Mouse (Mus musculus): Measurements from ENCODE around the gene Pam16. TPM values are rescaled to one million over a fixed set of nuclear protein-coding genes. Genes with fewer than 3 reads are reported as not detected.
A peak's percentile ranks its signal among the peaks of the same experiment; 100 is the strongest.

Gene Pam16
- polyA plus RNA-seq, 1 experiment from 2014 or later, result 91.4 TPM

DNA sequence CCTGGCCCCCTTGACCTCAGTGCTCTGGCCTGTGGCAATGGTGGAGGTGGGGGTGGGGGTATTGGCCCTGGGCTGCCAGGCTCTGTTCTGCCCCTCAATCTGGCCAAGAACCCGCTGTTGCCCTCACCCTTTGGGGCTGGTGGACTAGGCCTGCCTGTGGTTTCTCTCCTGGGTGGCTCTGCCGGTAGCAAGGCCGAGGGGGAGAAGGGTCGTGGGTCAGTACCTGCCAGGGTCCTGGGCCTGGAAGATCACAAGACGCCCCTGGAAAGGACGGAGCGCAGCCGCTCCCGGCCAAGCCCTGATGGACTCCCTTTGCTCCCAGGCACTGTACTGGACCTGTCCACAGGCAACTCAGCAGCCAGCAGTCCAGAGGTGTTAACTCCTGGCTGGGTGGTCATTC lies 11.1 kb downstream of the Pam16 start:
- H3K27me3 ChIP-seq (ENCODE audit: control insufficient read depth, insufficient read depth, low read length), result no peaks in the 10 kb centered on the region
- WGBS, result 89% methylated on average over 9 of the region's 9 CpGs
- no peaks in the 10 kb centered on the region for H3K4me1 ChIP-seq (replicated peaks; ENCODE audit: control insufficient read depth, insufficient read depth, low read length)
- no peaks in the 10 kb centered on the region for H3K9me3 ChIP-seq (ENCODE audit: control insufficient read depth, low read length)
- no peak overlapping the region for H3K27ac ChIP-seq (ENCODE audit: low read depth, low read length)
- no peak for ATAC-seq (replicated peaks; ENCODE audit: low FRiP score)
- no peak overlapping the region for H3K9ac ChIP-seq (ENCODE audit: low read length)
- peaks cover 13% of the 10 kb centered on the region for H3K36me3 ChIP-seq (ENCODE audit: control insufficient read depth, insufficient read depth, low read length)
- peak; percentile 53 for DNase-seq (ENCODE audit: low spot score)
- no peak overlapping the region for H3K4me3 ChIP-seq (ENCODE audit: low read depth, low read length)
- H3K4me2 ChIP-seq (ENCODE audit: low read depth, low read length, severe bottlenecking), result no peak overlapping the region

DNA sequence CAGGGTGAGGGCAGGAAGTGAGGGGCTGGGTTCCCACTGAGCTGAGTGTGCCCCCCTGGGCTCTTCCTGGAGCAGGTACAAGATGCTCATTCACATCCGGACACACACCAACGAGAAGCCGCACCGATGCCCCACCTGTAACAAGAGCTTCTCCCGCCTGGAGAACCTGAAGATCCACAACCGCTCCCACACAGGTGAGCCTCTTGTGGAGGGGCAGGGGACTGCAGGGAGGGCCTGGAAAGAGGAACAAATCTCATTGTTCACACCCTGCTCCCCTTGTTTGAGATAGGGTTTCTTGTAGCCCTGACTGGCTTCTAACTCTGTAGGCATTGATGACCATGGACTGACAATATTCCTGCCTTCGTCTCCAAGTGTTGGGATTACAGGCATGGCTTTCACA lies 13.1 kb downstream of the Pam16 start:
- Histone ChIP-seq H3K9ac (ENCODE audit: low read length) (no peak overlapping the region), H3K4me1 (replicated peaks; ENCODE audit: control insufficient read depth, insufficient read depth, low read length) (no peaks in the 10 kb centered on the region; the same call in 1 of the 2 replicates), H3K27me3 (ENCODE audit: control insufficient read depth, insufficient read depth, low read length) (no peaks in the 10 kb centered on the region), H3K4me2 (ENCODE audit: low read depth, low read length, severe bottlenecking) (no peak overlapping the region), H3K4me3 (ENCODE audit: low read depth, low read length) (no peak overlapping the region), H3K9me3 (ENCODE audit: control insufficient read depth, low read length) (no peaks in the 10 kb centered on the region), H3K27ac (ENCODE audit: low read depth, low read length) (no peak overlapping the region), H3K36me3 (ENCODE audit: control insufficient read depth, insufficient read depth, low read length) (peaks cover 13% of the 10 kb centered on the region)
- no peak for DNase-seq (ENCODE audit: low spot score)
- ATAC-seq (replicated peaks; ENCODE audit: low FRiP score), result no peak
- WGBS, result 90% methylated on average over 7 of the region's 7 CpGs

DNA sequence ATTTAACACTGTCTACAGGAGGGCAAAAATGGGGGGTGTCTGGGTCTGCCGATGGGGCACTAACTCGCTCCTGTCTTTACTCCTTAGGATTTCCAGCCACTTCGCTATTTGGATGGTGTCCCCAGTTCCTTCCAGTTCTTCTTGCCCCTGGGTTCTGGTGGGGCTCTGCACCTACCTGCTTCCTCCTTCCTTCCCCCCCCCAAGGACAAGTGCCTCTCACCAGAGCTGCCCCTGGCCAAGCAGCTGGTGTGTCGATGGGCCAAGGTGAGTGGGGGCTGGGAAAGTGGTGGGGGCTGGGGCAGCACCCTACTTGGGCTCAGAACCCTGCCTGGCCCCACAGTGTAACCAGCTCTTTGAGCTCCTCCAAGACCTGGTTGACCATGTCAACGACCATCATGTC lies 13.6 kb downstream of the Pam16 start:
- no peak overlapping the region for H3K4me2 ChIP-seq (ENCODE audit: low read depth, low read length, severe bottlenecking)
- no peak overlapping the region for H3K9ac ChIP-seq (ENCODE audit: low read length)
- ATAC-seq (replicated peaks; ENCODE audit: low FRiP score), result no peak
- H3K27me3 ChIP-seq (ENCODE audit: control insufficient read depth, insufficient read depth, low read length), result no peaks in the 10 kb centered on the region
- no peak overlapping the region for H3K27ac ChIP-seq (ENCODE audit: low read depth, low read length)
- DNase-seq (ENCODE audit: low spot score), result no peak
- no peak overlapping the region for H3K4me3 ChIP-seq (ENCODE audit: low read depth, low read length)
- H3K9me3 ChIP-seq (ENCODE audit: control insufficient read depth, low read length), result no peaks in the 10 kb centered on the region
- peaks cover 3% of the 10 kb centered on the region; the same call in 1 of the 2 replicates for H3K4me1 ChIP-seq (replicated peaks; ENCODE audit: control insufficient read depth, insufficient read depth, low read length)
- WGBS, result 96% methylated on average over 5 of the region's 5 CpGs
- peaks cover 13% of the 10 kb centered on the region for H3K36me3 ChIP-seq (ENCODE audit: control insufficient read depth, insufficient read depth, low read length)

DNA sequence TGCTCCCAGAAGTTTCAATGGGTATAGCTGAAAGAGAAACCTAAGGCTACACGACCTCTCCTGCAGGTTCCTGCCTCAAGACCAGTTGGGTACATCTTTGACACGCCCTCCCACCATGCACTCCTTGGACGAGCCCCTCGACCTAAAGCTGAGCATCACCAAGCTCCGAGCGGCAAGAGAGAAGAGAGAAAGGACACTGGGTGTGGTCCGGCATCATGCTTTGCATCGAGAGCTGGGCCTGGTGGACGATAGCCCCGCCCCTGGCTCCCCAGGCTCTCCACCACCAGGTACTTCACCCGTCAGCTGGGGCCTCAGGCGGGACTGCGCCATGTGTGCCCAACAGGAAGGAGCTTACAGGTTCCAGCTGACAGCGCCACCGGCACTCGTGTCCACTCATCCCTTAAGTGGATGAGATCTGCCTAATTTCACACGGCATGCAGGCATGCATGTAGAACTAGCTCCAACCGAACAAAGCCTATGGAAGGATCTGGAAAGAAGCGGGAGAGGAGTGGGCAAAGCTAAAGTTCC lies 16.2 kb downstream of the Pam16 start:
- 88% methylated on average over 19 of the region's 19 CpGs for WGBS
- H3K4me2 ChIP-seq (ENCODE audit: low read depth, low read length, severe bottlenecking), result no peak overlapping the region
- no peak overlapping the region for H3K9ac ChIP-seq (ENCODE audit: low read length)
- no peaks in the 10 kb centered on the region for H3K27me3 ChIP-seq (ENCODE audit: control insufficient read depth, insufficient read depth, low read length)
- ATAC-seq (replicated peaks; ENCODE audit: low FRiP score), result no peak
- H3K4me1 ChIP-seq (replicated peaks; ENCODE audit: control insufficient read depth, insufficient read depth, low read length), result peaks cover 16% of the 10 kb centered on the region
- no peak overlapping the region for H3K4me3 ChIP-seq (ENCODE audit: low read depth, low read length)
- no peak overlapping the region for H3K27ac ChIP-seq (ENCODE audit: low read depth, low read length)
- H3K9me3 ChIP-seq (ENCODE audit: control insufficient read depth, low read length), result no peaks in the 10 kb centered on the region
- H3K36me3 ChIP-seq (ENCODE audit: control insufficient read depth, insufficient read depth, low read length), result peaks cover 9% of the 10 kb centered on the region
- DNase-seq (ENCODE audit: low spot score), result no peak

DNA sequence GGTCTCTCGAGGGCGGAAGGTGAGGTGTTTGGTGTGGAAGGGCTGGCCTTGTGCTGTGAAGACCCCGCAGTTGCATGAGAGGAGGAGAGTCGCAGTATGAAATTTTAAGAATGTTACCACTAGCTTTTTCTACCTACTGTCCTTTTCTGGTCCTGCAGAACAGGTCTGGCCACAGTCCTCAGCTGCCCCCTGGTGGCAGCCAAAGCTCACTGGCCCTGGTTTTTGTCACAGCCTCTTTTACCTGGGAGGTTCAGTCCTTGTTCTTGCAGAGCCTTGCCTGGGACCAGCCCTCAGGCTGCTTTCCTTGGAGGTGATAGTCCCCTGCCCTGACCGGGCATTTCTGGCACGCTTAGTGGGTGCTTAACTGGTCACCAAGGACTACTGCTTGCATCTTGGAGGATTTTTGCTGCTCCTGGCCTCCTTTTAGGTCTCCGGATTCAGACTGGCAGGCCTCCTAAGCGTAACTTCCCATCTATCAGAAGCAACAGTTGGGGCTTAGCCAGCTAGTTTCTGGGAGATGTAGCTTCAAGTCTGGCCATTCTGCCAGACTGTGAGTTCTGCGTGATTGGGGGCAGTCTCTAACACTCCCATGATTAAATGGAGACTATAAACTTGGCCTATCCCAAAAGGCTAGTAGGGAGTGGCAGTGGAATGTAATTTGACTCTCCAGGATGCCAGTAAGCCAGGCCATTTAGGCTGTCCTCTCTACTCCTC lies 16.8 kb downstream of the Pam16 start:
- H3K4me3 ChIP-seq (ENCODE audit: low read depth, low read length), result no peak overlapping the region
- peaks cover 22% of the 10 kb centered on the region for H3K4me1 ChIP-seq (replicated peaks; ENCODE audit: control insufficient read depth, insufficient read depth, low read length)
- peak; percentile 26; the same call in 1 of the 2 replicates for ATAC-seq (replicated peaks; ENCODE audit: low FRiP score)
- WGBS, result 58% methylated on average over 9 of the region's 9 CpGs
- peaks cover 3% of the 10 kb centered on the region; the same call in 1 of the 2 replicates for H3K36me3 ChIP-seq (ENCODE audit: control insufficient read depth, insufficient read depth, low read length)
- H3K4me2 ChIP-seq (ENCODE audit: low read depth, low read length, severe bottlenecking), result no peak overlapping the region
- H3K27me3 ChIP-seq (ENCODE audit: control insufficient read depth, insufficient read depth, low read length), result no peaks in the 10 kb centered on the region
- no peak overlapping the region for H3K27ac ChIP-seq (ENCODE audit: low read depth, low read length)
- no peaks in the 10 kb centered on the region for H3K9me3 ChIP-seq (ENCODE audit: control insufficient read depth, low read length)
- H3K9ac ChIP-seq (ENCODE audit: low read length), result no peak overlapping the region
- peak; percentile 88 for DNase-seq (ENCODE audit: low spot score)

DNA sequence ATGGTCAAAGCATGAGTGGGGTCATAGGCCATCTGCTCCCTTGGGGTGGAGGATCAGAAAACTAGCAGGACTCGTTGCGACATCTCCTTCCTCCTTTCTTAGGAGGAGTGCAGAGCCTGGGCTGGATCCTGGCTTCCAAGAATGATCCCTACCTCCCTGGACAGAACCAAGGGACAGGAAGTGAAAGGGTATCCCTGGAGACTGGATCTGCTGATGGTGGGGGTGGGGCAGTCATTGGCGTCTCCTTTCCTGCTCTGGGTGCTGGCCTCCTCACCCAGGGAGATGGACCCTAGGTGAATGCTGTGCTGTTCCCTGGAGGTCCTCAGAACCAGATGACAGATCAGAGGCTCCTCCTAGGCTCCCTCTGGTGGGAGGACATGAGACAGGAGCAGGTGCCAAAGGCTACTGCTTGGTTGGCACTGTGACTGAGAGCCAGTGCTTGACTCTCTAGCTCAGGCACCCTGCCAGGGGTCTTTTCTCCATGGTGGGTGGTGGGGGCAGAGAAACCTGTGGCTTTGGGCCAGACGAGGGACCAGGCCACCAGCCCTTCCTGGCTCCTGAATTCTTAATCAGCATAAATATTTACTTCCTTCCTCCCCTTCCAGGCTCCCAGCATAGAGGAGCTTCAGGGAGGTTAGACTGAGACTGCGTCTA lies 18.2 kb downstream of the Pam16 start:
- H3K9me3 ChIP-seq (ENCODE audit: control insufficient read depth, low read length), result no peaks in the 10 kb centered on the region
- ATAC-seq (replicated peaks; ENCODE audit: low FRiP score), result no peak
- no peak overlapping the region for H3K27ac ChIP-seq (ENCODE audit: low read depth, low read length)
- H3K36me3 ChIP-seq (ENCODE audit: control insufficient read depth, insufficient read depth, low read length), result no peaks in the 10 kb centered on the region; the same call in 1 of the 2 replicates
- H3K4me3 ChIP-seq (ENCODE audit: low read depth, low read length), result no peak overlapping the region
- H3K27me3 ChIP-seq (ENCODE audit: control insufficient read depth, insufficient read depth, low read length), result no peaks in the 10 kb centered on the region
- H3K9ac ChIP-seq (ENCODE audit: low read length), result no peak overlapping the region
- DNase-seq (ENCODE audit: low spot score), result no peak
- peaks cover 31% of the 10 kb centered on the region for H3K4me1 ChIP-seq (replicated peaks; ENCODE audit: control insufficient read depth, insufficient read depth, low read length)
- no peak overlapping the region for H3K4me2 ChIP-seq (ENCODE audit: low read depth, low read length, severe bottlenecking)
- WGBS, result 52% methylated on average over 5 of the region's 5 CpGs

DNA sequence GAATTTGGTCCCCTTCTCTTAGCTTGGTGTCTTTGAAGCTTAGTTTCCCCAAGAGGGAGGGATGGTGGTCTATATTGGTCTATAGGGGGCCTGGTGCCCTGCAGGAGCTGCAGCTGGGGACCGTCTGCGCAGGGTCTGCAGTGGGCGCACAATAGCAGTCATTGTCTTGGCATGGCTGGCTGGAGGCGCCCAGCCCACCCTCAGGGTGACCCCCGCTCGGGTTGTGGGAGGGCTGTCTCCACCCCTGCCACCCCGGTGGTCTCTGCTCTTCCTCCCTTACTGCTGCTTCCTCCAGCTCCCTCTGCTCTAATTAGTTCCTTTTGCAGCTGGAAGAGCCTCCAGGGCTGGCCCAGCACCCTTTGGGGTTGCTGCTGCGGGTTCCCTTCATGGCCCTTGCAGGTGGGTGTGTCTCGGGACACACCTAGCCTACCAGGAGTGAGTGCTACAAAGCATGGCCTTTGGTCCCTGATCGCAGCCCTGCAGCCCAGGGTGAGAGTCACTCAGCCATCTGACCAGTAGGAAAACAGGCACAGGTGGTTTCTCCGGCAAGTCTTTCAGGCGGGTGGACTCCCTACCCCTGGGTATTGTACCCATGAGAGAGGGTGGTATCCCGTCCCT lies 19.2 kb downstream of the Pam16 start:
- Histone ChIP-seq H3K27me3 (ENCODE audit: control insufficient read depth, insufficient read depth, low read length) (no peaks in the 10 kb centered on the region), H3K27ac (ENCODE audit: low read depth, low read length) (0 out of 2 replicates have a peak overlapping the region, but pooled peaks have one; percentile 25), H3K36me3 (ENCODE audit: control insufficient read depth, insufficient read depth, low read length) (no peaks in the 10 kb centered on the region; the same call in 1 of the 2 replicates), H3K4me2 (ENCODE audit: low read depth, low read length, severe bottlenecking) (no peak overlapping the region), H3K9me3 (ENCODE audit: control insufficient read depth, low read length) (no peaks in the 10 kb centered on the region), H3K9ac (ENCODE audit: low read length) (no peak overlapping the region), H3K4me1 (replicated peaks; ENCODE audit: control insufficient read depth, insufficient read depth, low read length) (peaks cover 34% of the 10 kb centered on the region), H3K4me3 (ENCODE audit: low read depth, low read length) (no peak overlapping the region)
- WGBS, result 51% methylated on average over 13 of the region's 13 CpGs
- DNase-seq (ENCODE audit: low spot score) (no peak), ATAC-seq (replicated peaks; ENCODE audit: low FRiP score) (peak; percentile 52)

DNA sequence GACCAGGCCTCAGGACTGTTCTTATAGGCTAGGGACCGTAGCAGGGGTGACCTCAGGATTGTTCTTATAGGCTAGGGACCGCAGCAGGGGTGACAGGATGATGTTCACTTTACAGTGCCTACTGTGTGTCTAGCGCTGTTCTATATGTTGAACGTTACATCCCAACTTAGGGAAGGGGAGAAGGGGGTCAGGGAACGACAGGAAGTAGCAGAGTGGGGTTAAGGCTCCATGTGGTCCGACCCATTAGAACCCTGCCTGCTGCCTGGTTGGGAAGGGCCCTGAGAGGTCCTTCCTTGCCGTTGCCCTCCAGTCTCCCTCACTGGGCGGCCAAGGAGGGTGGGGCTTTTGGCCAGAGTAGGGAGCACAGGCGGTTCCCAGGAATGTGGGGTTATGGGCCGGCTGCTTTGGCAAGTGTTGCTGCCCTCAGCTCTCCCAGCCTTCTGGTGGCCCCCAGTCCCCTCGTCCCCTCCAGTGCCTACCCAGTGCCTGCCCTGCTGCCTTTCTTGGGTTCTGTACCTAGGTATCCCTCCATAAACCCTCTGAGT lies 20.4 kb downstream of the Pam16 start:
- H3K4me1 ChIP-seq (replicated peaks; ENCODE audit: control insufficient read depth, insufficient read depth, low read length), result peaks cover 34% of the 10 kb centered on the region
- H3K4me2 ChIP-seq (ENCODE audit: low read depth, low read length, severe bottlenecking), result no peak overlapping the region
- ATAC-seq (replicated peaks; ENCODE audit: low FRiP score) (no peak), DNase-seq (ENCODE audit: low spot score) (no peak)
- H3K4me3 ChIP-seq (ENCODE audit: low read depth, low read length), result no peak overlapping the region
- 72% methylated on average over 11 of the region's 11 CpGs for WGBS
- H3K27me3 ChIP-seq (ENCODE audit: control insufficient read depth, insufficient read depth, low read length), result no peaks in the 10 kb centered on the region
- no peaks in the 10 kb centered on the region for H3K9me3 ChIP-seq (ENCODE audit: control insufficient read depth, low read length)
- H3K9ac ChIP-seq (ENCODE audit: low read length), result no peak overlapping the region
- H3K27ac ChIP-seq (ENCODE audit: low read depth, low read length), result no peak overlapping the region
- H3K36me3 ChIP-seq (ENCODE audit: control insufficient read depth, insufficient read depth, low read length), result no peaks in the 10 kb centered on the region

Measured in forebrain, embryonic 11.5 days (tissue).